Mouse (Mus musculus): Measurements from ENCODE around the gene Plcb4.
"Not testable (repeated sequence)": the region's sequence is repeated elsewhere in the genome, so short reads cannot be mapped to it uniquely, and the experiment has no call there.

Gene Plcb4

DNA sequence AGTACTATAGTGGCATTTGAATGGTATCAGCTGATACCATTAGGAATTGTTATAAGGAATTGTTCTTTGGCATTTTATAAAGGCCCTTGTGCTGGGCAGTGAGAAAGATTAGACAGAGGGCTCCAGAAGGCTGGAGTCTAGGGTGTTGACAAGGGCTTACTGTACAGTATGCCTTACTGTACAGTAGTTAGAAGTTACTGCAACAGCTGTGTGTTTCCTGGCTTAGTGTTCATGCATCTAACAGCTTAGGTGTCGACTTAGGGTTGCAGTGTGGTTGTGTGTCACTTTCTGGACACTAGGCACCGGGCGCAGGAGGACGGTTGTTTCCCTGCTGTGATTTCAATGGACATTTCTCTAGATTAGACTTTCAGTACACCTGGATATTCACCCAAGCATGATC is 57.4 kb downstream of the Plcb4 start:
- in situ Hi-C loops (cut with MboI, MseI) = no loop called here

DNA sequence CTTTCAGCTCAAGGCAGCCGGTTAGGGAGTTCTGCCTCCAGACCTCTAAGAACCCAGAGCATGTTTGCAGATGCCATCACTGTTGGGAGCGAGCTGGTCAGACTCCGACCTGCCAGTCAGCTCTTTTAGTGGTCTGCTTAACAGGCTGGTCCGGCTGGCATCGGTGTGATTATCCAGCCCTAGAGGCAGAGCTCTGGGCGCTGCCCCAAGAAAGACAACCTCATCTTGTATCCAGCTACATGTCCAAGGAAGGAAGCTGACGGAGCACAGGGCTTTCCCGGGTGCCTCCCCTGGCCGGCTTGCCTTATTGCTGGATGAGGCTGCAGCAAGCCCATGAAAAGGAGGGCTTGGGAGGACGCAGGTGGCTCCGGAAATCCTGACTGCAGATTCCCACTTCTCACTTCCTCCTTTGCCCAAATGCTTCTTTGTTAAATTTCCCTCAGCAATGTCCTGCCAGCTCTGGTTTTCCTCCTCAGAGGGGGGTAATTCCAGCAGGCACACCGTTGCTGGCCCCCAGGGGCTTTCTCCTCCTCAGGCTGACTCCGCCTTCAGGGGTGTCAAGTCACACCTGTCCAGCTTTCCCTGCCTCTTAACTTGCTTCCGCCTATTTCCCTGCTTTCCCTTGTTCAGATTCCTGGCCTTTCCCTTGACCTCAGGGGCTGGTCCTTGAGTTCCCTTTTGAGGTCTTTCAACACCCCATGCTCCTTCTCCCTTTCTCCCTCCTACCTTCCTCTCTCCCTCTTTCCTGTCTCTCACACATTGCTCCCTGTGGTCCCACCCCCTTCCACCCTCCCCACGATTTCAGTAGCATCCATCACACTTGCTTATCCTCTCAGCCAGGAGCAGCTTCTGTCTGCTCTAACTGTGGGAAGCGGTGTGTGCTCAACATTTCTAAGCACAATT is 58.7 kb downstream of the Plcb4 start:
- in situ Hi-C loops (cut with MboI, MseI) = no loop called here

DNA sequence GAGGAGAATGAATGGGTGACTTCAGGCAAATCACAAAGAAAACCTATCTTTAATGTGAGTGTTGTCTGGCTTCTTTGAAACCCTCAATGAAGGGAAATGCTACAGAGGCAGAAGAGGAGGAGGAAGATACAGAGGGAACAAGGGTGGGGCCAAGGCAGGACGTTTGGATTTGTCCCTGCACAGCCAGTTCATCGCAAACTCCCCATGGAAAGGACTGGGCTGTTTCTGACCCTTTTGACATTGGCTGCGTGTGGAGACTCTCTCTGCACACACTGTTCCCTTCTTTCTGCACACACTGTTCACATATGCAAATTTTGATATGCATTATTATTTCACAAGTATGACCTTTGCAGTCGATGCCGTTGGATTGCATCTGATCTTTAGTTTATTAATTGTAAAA is 63.3 kb downstream of the Plcb4 start:
- in situ Hi-C loops (cut with MboI, MseI) = no loop called here

- in situ Hi-C loops (cut with MboI, MseI) = no loop called here
Observed at GRCm38 (mm10) chr2:135723387-135723786, 64.6 kb downstream of the Plcb4 start.

GRCm38 (mm10) chr2:135724489-135724888 is 65.7 kb downstream of the Plcb4 start:
- in situ Hi-C loops (cut with MboI, MseI) = no loop called here

DNA sequence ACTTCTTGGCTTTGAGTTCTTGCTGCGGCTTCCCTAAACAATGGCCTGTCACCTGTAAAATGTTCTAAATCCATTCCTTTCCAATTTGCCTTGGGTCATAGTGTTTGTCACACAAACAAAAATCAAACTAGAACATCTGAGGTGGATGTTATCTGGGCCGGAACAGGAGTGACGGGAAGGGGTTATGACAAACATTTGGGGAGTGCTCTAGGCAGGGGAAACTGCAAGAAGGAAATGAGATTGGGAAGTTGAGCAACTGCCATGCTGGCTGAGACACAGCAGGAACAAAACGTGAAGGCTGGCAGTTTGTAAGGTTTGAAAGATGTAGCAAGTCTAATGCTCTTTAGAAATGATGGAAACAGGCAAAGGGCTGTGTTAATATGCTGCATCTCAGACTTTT is 66.6 kb downstream of the Plcb4 start:
- in situ Hi-C loops (cut with MboI, MseI) = no loop called here

- in situ Hi-C loops (cut with MboI, MseI) = no loop called here
Observed at GRCm38 (mm10) chr2:135727088-135727487, 68.3 kb downstream of the Plcb4 start.

GRCm38 (mm10) chr2:135727925-135728324 is 69.1 kb downstream of the Plcb4 start:
- in situ Hi-C loops (cut with MboI, MseI) = no loop called here

- in situ Hi-C loops (cut with MboI, MseI) = no loop called here
Observed at GRCm38 (mm10) chr2:135731591-135731990, 72.8 kb downstream of the Plcb4 start.

DNA sequence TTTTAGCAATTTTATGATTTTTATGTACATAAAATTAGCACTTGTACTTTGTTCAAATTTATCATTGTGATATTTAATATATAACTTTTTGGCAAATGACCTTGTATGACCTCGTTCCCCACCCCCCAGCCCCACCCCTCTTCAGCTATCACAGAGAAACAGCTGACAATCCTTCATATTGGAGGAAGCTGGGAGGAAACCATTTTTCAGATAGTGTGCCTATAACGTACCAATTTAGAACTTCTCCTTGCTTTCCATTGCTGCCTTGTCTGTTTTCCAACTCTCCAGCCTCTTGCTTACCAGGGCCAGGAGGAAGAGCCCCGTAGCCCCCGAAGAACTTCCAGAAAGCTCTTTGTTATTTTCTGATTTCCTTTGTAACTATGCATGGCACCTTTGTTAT is 73.8 kb downstream of the Plcb4 start:
- in situ Hi-C loops (cut with MboI, MseI) = no loop called here

- in situ Hi-C loops (cut with MboI, MseI) = no loop called here
Observed at GRCm38 (mm10) chr2:135733926-135734510, 75.2 kb downstream of the Plcb4 start.

GRCm38 (mm10) chr2:135737506-135737905 is 78.7 kb downstream of the Plcb4 start:
- in situ Hi-C loops (cut with MboI, MseI) = no loop called here

DNA sequence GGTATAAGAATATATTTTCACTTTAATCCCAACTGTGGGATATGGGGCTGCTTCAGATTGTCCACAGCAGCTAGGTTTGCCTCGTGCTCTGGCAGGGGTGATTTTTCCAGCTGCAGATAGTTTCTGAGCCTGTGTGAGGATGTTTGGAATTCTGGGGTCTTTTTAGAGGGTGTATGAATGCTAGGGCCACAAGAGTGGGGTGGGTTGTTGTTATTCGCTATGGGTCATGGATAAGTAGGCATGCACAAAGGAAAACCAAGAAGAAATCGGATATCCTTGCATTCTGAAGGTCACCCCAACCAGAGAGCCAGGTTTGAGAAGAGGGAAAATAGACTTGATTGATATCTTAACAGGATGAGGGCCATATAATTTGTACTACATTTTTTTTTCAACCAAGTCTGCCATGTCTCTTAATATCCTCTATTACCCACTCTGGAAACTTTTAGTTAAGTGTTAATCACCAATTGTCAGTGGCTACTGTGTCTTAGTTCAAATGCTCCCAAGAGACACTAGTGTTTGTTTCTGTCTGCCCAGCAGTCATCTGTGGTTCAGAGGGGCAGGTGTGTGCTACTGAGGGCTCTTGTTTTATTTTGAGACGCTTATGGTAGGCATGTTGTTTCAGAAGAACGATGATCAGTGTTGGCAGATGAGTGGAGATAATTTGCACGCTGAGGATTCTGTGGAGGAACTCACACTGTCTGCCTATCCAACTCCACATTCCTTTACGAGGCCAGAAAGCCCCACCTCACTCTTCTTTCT is 79.4 kb downstream of the Plcb4 start:
- in situ Hi-C loops (cut with MboI, MseI) = not testable (repeated sequence)

DNA sequence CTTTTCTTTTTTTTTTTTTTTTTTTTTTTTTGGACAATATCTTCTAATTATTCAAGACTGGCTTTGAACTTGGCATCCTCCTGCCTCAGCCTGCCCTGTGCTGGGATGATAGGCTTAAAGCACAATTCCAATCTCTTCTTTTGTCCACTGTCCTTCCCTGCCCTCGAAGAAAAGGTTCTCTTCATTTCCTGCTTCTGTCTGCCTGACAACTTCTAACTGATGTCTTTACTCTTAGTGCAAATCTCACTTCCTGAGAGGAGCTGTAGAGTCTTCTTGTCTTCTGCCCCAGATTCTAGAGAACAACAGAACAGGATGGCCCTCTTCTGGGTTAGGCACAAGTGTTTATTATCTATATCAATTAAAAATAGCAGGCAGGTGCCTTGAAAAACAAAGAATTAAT is 80.1 kb downstream of the Plcb4 start:
- in situ Hi-C loops (cut with MboI, MseI) = no loop called here

- in situ Hi-C loops (cut with MboI, MseI) = no loop called here
Observed at GRCm38 (mm10) chr2:135742954-135743700, 84.3 kb downstream of the Plcb4 start.

DNA sequence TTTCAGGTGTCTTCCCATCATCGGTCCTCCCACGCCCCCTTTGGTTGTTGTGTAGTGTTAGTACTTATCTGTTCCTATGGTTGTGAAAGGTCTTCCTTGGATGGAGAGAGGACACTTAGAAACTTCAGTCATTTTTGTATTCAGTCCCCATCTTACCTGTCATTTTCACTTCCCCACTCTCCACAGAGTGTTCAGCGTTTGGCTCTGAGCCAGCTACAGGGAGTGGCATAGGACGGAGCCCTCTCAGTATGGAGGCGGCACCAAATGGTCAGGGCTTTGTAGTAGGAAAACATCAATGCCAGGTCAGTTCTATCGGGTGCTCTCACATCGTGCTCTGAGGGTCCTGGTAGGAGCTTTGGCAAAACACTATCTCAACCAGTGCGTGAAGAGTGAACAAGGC is 85.9 kb downstream of the Plcb4 start:
- in situ Hi-C loops (cut with MboI, MseI) = no loop called here

DNA sequence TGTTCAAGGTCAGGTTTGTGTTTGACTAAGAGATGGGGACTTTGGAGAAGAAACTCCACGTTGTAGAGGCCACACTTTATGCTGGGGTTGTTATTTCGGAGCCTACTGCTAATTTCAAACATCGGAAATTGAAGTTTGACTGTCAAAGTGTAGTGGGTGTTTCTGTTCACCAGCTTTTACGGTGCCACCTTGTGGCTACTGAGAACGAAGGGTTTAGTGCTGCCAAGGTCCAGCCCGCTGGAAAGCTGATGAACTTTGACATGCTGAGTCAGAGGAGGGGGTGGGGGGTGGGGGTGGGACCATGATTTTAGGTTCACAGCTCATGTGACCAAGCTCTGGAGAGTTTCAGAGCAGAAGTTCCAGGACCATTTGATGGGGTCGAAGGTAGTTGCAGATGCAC is 86.3 kb downstream of the Plcb4 start:
- in situ Hi-C loops (cut with MboI, MseI) = no loop called here

DNA sequence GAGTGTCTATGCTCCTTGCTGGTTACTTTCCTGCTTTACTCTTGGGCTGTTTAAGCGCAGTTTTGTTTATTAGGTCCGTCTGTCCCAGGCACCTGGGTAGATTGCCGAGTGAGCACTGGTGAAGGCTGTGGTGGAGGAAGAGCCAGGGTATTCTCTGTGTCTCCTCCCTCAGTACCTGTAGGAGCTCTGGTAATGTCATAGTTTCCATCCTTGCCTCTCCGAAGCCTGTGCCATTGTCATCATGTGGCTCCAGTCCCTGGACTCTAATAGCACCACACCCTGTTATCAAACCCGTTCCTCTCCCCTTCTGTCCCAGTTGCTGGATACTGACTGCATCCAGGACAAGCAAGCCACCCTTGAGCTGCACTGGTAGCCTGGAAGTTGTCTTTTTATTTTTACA is 89.6 kb downstream of the Plcb4 start:
- in situ Hi-C loops (cut with MboI, MseI) = no loop called here

GRCm38 (mm10) chr2:135749606-135750005 is 90.8 kb downstream of the Plcb4 start:
- in situ Hi-C loops (cut with MboI, MseI) = no loop called here

- in situ Hi-C loops (cut with MboI, MseI) = no loop called here
Observed at GRCm38 (mm10) chr2:135750748-135751147, 91.9 kb downstream of the Plcb4 start.

- in situ Hi-C loops (cut with MboI, MseI) = no loop called here
Observed at GRCm38 (mm10) chr2:135755792-135756191, 97.0 kb downstream of the Plcb4 start.

GRCm38 (mm10) chr2:135757478-135757877 is 98.7 kb downstream of the Plcb4 start:
- in situ Hi-C loops (cut with MboI, MseI) = no loop called here
